Mouse (Mus musculus): ENCODE results near the gene Sec14l1. TPM values are rescaled to one million over a fixed set of nuclear protein-coding genes. Genes with fewer than 3 reads are reported as not detected.

The Sec14l1 gene
- total RNA-seq, 2 experiments from 2014 or later, result 235 to 245 TPM

GRCm38 (mm10) chr11:117127250-117127837, 12.4 kb downstream of the Sec14l1 start:
- peak in 1 of 2 experiments; percentile 80 for DNase-seq (ENCODE audit: low spot score in 2 of 2)

DNA sequence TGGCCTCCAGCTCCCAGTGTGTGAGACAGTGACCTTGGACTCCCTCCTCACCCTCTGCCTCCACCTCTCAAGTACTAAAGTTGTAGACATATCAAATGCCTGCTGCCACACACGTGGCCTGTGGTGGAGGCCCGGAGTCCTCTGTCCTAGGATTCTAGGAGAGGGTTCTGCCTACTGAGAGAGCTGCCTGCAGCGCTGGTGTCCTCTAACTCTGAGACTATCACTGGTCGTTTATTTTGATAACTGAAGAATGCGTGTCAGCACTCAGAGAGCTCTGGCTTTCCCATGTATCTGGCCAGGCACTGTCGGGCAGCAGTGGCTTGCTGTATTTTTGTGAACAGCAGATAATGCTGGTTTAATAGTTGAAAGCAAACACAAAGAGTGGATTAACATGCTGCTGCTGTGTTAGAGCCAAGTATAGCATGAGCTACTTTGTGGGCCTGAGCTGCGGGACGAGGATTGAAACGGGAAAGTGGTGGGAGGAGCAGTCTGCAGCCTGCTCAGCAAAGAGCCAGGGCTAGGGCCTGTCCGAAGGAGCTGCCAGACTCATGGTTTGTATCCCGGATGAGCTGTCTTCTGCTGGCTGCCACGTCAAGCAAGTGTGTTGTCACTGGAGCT, 13.1 kb downstream of the Sec14l1 start:
- no peak for DNase-seq (ENCODE audit: low spot score in 2 of 2)

DNA sequence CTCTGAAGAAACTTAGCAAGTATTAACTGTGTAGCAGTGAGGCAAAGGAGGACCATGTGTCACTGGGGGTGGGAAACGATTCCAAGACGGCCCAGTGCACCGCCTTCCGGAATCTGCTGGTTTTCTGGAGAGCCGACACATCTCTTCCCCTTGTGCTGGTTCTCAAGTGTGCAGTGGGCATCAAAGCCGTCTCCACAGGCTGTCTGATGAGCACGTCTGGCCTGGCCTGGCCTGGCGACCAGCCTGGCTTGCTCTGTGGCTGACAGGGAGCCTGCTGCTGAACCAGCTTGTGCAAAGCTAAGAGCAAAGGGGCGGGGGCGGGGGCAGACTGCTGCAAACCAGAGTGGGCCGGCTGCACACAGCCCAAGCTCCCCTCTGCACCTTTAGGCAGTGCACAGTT, 14.5 kb downstream of the Sec14l1 start:
- no peak for DNase-seq (ENCODE audit: low spot score in 2 of 2)

DNA sequence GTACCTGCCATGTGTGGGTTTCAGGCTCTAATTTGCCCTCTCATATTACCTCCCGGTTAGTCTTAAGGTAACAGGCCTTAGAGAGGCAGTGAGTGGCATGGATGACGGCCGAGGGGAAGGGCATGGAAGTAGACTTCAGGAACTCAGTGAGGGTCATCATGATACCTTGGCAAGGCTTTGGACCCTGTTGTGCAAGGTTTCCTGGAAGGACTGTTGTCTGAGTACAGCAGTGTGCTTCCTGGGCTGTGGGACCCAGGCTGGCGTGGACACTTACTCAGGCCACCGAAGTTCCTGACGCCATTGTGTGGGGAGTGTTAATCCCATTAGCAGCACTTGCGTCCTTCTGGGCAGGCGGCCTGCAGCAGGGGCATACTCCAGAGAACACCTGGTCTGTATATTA, 15.1 kb downstream of the Sec14l1 start:
- no peak for DNase-seq (ENCODE audit: low spot score in 2 of 2)

- DNase-seq (ENCODE audit: low spot score in 2 of 2), result no peak
Observed at GRCm38 (mm10) chr11:117130888-117131287, 15.9 kb downstream of the Sec14l1 start.

GRCm38 (mm10) chr11:117131450-117131849, 16.5 kb downstream of the Sec14l1 start:
- no peak for DNase-seq (ENCODE audit: low spot score in 2 of 2)

DNA sequence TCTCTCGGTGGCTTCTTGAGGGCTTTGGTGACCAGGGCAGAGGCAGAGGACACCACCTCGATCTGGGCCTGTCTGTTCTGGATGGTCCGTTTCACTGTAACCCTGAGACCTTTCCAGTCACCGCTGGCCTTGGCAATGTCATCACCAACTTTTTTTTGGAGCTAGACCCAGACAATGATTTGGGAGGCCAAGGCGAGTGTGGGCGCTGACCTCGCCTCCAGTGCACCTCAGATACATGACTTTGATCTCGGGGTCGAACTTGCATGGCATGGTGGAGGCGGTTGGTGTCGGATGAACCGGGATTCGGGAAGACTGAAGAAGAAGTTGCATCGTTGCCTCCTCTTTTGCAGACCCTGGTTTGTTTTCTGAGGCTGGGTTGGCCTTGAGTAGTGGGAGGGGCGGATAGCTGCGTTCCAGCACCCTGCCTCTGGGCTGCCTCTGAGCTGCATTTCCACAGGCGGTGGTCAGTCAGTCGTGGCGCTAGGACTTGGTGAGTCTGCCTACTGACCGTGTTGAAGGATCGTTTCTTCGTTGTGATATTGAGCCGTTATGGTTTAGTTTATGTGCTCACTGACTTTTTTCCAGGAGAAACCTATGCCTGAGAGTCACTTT, 19.9 kb downstream of the Sec14l1 start:
- DNase-seq (ENCODE audit: low spot score in 2 of 2), result no peak

- peak in 1 of 2 experiments; percentile 75 for DNase-seq (ENCODE audit: low spot score in 2 of 2)
Observed at GRCm38 (mm10) chr11:117135457-117136290, 20.7 kb downstream of the Sec14l1 start.

DNA sequence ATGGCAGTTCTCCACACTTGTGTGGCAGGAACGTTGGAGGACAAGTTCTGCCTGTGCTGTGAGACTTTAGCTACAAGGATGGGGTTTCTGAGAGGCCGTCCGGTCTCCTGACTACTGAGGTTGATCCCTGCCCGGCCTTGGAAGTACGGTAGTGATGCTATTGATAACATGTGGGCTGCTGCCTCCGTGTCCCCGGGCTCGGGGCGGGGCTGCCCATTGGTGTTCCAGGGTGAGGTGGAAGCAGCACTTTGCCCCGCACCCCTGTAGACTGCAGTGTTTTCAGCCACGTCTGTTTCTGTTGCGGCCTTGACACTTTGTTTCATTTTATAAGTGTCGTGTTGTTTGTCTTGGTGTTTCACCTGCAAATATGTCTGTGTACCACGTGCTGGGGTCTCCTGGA, 21.9 kb downstream of the Sec14l1 start:
- no peak for DNase-seq (ENCODE audit: low spot score in 2 of 2)

GRCm38 (mm10) chr11:117138213-117138761, 23.3 kb downstream of the Sec14l1 start:
- no peak for DNase-seq (ENCODE audit: low spot score in 2 of 2)

- DNase-seq (ENCODE audit: low spot score in 2 of 2), result no peak
Observed at GRCm38 (mm10) chr11:117138795-117139463, 24.0 kb downstream of the Sec14l1 start.

GRCm38 (mm10) chr11:117141376-117142001, 26.5 kb downstream of the Sec14l1 start:
- no peak for DNase-seq (ENCODE audit: low spot score in 2 of 2)

DNA sequence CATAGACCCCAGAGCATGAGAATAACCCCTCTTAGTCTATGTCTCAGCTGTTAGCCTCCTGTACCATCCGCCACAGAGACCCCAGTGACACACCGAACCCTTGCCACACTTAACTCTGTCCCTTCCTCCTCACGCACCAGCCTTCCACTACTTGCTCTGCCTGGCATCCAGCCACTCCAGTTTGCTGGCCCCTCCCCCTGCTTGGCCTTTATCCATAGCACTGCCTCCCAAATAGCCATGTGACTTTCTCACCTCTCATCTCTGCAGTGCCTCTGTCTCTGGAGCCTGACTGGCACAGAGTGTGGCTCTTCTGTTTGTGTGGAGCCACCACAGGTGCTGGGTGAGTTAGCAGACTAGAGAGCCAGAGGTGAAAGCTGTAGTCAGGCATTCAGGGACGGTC, 27.5 kb downstream of the Sec14l1 start:
- DNase-seq (ENCODE audit: low spot score in 2 of 2), result no peak

GRCm38 (mm10) chr11:117145451-117146117, 30.6 kb downstream of the Sec14l1 start:
- DNase-seq (ENCODE audit: low spot score in 2 of 2), result no peak

DNA sequence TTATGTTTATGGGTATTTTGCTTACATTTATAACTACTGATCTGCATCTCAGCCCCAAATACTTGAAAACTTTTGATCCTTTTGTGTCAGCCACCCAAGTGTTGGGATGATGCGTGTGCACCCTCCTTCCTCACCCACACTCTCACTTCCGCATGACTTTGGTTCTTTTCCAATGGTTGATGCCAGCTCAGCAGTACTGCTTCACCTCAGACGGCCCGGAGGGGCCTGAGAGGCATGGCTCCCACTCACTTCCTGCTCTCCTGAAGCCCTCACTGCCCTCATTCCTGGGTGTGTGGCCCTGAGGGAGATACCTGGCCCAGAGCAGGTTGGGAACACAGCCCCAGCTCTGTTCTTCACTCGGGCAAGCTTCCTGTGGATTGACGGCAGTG, 31.1 kb downstream of the Sec14l1 start:
- DNase-seq (ENCODE audit: low spot score in 2 of 2), result no peak

GRCm38 (mm10) chr11:117146776-117147536, 32.0 kb downstream of the Sec14l1 start:
- DNase-seq (ENCODE audit: low spot score in 2 of 2), result no peak

DNA sequence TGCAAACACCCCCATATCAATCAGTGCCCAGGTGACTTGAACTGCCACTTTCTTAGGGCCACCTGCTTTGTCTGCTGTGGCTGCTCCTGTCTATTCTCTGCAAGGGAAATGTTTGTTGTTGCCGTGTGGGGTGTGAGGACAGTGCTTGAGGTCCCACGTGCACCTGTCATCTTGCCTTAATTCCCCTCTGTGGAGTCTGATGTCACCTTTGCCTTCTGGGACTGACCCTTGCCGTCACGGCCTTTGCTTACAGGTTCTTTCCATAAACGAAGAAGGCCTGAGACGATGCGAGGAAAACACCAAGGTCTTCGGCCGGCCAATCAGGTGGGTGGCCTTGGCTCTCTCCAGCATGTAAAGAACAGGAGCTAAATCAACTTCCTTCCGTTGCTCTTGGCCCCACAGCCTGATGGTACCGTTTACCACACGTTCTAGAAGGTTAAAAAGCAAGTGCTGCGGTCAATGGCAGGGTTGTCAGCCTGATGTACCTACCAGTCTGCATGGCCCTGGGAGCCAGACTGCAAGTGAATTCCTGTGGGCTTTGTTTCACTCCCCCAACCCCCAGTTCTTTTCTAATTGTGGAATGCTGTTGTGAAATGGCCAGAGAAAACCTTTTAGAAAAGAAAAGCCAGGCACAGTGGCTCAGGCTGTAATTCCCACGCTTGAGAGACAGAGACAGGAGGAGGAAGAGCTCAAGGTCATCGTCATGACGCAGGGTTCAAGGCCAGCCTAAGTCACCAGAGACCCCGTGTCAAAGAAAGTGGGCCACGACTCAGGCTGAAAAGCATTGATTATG, 34.1 kb downstream of the Sec14l1 start:
- no peak for DNase-seq (ENCODE audit: low spot score in 2 of 2)

DNA sequence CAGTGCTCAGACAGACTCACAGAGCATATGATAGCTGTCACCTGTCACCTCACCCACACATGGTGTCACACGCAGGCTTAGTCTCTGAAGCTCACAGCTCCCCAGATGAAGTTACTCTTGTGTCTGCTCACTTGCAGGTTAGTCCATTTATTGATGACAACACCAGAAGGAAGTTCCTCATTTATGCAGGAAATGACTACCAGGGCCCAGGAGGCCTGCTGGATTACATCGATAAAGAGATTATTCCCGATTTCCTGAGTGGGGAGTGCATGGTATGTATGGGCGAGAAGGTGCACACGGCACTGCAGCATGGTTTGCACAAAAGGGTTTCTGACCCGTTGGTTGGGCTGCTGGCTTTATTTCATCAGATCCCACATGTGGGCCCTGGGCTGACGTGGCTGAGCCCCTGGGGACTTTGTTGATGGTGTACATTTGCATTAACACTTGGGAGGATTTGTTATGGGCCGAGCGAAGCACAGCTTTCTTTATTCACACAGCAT, 35.5 kb downstream of the Sec14l1 start:
- no peak for DNase-seq (ENCODE audit: low spot score in 2 of 2)

Data from layer of hippocampus, adult 18-20 months (tissue).